Mouse (Mus musculus) thymus, adult 2 months (tissue): ENCODE measurements at regions not wholly inside any gene's neighbourhood (a gene's known extent, or its start where the extent isn't known, plus 50 kb on each side); places are given as distances from the start of the nearest gene placed in this dataset.

Experiments used
- DNase-seq: peaks from one replicate; pipeline ENCODE4 v3.0.0; 2021
- H3K27ac ChIP-seq: fragments of 200-500 bp; 2 replicates; pipeline ENCODE4 v1.5.1; 2012; ENCODE audit warnings: low read length, control low read depth; ENCODE audit not compliant: control insufficient read depth, insufficient read depth
- H3K27me3 ChIP-seq: fragments of 200-500 bp; 2 replicates; pipeline ENCODE4 v1.6.1; 2012; ENCODE audit warnings: mild to moderate bottlenecking, low read length, moderate library complexity, mixed read lengths; ENCODE audit not compliant: control insufficient read depth, insufficient read depth
- H3K36me3 ChIP-seq: fragments of 200-500 bp; 2 replicates; pipeline ENCODE4 v1.6.1; 2012; ENCODE audit warnings: mild to moderate bottlenecking, low read length, moderate library complexity; ENCODE audit not compliant: control insufficient read depth, insufficient read depth
- H3K4me1 ChIP-seq: fragments of 200-500 bp; replicated peaks from 2 replicates; pipeline ENCODE4 v1.6.1; 2012; ENCODE audit warnings: low read length; ENCODE audit not compliant: control insufficient read depth, insufficient read depth
- H3K4me3 ChIP-seq: fragments of 200-500 bp; 2 replicates; pipeline ENCODE4 v1.5.1; 2012; ENCODE audit warnings: mild to moderate bottlenecking, low read length, control low read depth, moderate library complexity; ENCODE audit not compliant: control insufficient read depth, insufficient read depth
- CTCF ChIP-seq: fragments of 200-500 bp; IDR thresholded peaks from 2 replicates; pipeline ENCODE4 v1.5.1; 2012; ENCODE audit warnings: mild to moderate bottlenecking, control low read depth, low read length, moderate library complexity, borderline replicate concordance; ENCODE audit not compliant: control insufficient read depth, poor library complexity, insufficient read depth; ENCODE audit errors: extremely low read depth
- POLR2A ChIP-seq: fragments of 200-500 bp; IDR thresholded peaks from 2 replicates; pipeline ENCODE4 v1.6.1; 2012; ENCODE audit warnings: mild to moderate bottlenecking, low read length, control low read depth, moderate library complexity; ENCODE audit not compliant: control insufficient read depth, poor library complexity, insufficient read depth; ENCODE audit errors: extremely low read depth
- WGBS: fragments of 180-500 bp; shearing (Covaris S2); methylation state at CpG from one replicate; pipeline ENCODE4 v1.1.7; 2018; 5-methylcytosine and 5-hydroxymethylcytosine counted together

DNA sequence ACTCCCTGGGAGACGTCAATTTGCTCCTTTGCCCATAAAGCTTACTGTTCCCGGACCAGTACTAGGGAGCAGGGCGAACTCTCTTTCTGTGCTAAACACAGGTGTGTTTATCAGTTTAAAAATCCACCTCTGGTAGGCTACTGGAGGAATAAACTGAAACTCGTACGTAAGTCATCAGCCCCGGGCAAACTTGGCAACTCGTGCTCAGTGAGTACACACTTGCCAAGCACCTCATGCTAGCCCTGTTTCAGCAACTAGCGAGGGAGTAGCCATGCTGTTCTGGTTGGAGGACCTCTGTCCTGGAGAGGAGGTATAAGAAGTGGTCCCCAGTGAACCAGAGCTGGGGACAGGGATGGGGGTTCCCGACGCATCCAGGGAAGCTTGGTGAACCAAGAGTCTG, 122.6 kb upstream of the Id2 start:
- no peaks in the 10 kb centered on the region for H3K36me3 ChIP-seq
- no peaks in the 10 kb centered on the region for H3K27me3 ChIP-seq
- WGBS: 89% methylated on average over 10 of the region's 10 CpGs
- no peak for DNase-seq
- H3K4me3 ChIP-seq: no peak overlapping the region
- TF ChIP-seq CTCF: no peak
- no peak for TF ChIP-seq POLR2A
- H3K27ac ChIP-seq: no peak overlapping the region
- H3K4me1 ChIP-seq: peaks cover 43% of the 10 kb centered on the region

DNA sequence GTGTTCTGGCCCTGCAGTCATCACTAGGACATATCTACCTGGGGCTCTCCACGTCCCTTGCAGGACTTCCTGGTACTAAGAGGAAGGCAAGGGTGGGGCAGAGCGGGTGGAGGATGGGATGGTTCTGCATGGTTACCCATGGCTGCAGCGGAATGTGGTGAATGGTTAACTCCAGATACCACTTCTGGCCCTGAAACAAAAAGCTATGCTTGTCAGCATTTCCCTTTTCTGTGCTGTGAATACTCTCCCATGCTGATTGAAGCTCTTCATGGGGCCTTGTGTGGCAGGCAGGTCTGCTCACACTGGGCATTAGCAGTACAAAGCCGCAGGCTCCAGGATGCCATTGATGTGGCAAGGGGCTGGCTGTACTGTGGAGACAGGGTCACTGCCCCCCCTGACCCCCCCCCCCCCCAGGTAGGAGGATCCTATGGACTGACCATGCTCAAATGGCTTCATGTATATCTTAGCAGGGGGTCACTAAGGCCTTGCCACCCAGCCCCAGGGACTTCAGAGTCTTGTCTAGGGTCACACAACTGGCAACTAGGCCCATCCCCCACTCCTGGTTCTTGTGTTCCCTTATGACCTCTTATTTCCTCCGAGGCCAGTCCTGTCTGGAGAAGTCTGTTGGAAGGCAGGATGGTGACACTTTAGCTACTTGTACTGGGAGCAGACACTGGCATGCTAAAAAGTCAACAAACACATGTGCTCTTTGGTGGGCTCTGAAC, 120.0 kb upstream of the Id2 start:
- WGBS: 47% methylated on average over 5 of the region's 5 CpGs
- TF ChIP-seq CTCF (no peak), POLR2A (no peak)
- H3K27ac ChIP-seq: no peak overlapping the region
- no peak for DNase-seq
- H3K4me1 ChIP-seq: peaks cover 41% of the 10 kb centered on the region
- H3K27me3 ChIP-seq: no peaks in the 10 kb centered on the region
- H3K4me3 ChIP-seq: no peak overlapping the region
- no peaks in the 10 kb centered on the region for H3K36me3 ChIP-seq

DNA sequence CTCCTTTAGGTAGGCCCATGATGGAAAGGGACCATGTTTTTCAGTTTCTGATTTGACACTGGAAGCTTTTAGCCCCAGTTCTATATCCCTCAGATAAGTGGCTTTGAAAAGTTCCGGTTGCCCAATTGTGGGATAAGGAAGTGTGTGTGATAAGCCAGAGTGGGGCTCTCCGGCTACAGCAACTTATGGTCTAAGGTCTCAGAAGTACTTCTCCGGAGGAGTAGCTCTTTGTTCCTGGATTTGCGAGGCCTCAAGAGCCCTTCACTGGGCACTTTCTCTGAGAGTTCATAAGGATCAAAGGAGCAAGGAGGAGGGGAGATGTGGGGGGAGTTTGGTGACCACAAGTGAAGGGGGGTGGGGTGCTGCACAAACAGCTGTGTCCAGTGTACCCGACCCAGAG, 118.3 kb upstream of the Id2 start:
- WGBS: 86% methylated on average over 5 of the region's 5 CpGs
- H3K4me1 ChIP-seq: peaks cover 30% of the 10 kb centered on the region
- no peak overlapping the region for H3K27ac ChIP-seq
- no peak for DNase-seq
- no peaks in the 10 kb centered on the region for H3K36me3 ChIP-seq
- H3K27me3 ChIP-seq: no peaks in the 10 kb centered on the region
- H3K4me3 ChIP-seq: no peak overlapping the region
- TF ChIP-seq POLR2A: no peak
- TF ChIP-seq CTCF: no peak

DNA sequence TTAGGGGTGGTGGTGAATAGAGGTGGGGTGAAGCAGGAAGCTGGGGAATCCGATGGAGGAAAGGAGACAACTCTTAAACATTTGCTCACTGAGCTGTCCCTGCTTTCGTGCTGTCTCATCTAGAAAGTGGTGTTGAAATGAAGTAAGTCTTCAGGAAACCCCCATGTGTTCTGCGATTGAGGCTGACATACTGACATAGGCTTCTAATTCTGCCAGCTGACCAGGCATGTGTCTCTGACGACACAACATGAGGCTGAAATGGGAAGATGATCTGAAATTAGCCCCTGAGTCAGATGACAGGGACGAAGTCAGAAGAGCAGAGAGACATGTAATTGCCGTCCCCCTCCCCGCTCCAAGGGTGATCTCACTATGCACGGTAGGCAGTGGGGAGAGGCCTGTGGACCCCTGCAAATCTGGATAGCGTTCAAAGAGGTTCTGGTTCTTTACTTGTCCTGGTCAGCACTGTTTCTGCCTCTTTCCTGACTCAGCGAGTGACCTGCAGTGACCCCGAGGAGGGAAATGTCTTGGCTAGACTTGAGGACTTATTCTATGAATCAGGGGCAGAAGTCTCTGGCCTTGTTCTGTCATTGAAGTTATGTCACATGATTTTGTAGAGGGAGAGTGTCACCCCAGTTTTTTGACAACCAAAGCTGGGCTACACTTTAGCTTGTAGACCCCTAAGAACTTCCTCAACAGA, 117.0 kb upstream of the Id2 start:
- DNase-seq: no peak
- no peak for TF ChIP-seq POLR2A
- TF ChIP-seq CTCF: no peak
- 90% methylated on average over 11 of the region's 11 CpGs for WGBS

DNA sequence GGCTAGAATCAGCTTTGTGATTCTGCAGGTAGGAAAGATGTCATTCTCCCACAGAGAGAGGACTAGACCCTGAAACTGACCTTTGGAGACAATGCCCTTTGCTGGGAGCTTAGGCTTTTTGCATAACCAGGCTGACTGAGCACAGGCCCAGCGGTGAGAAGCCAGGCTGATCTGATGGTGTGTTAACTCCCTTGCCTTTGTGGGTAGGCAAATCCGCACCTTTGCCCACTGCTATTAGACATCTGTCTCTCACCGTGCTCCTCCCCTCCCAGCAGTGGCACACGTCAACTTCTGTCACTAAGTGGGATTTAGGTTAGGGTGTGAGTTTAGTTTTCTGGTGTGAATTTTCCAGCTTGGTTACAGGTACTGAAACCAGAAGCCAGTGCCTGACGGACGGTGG, 114.4 kb upstream of the Id2 start:
- peaks cover 10% of the 10 kb centered on the region for H3K4me1 ChIP-seq
- no peaks in the 10 kb centered on the region; the same call in 1 of the 2 replicates for H3K27me3 ChIP-seq
- no peaks in the 10 kb centered on the region for H3K36me3 ChIP-seq
- H3K4me3 ChIP-seq: no peak overlapping the region
- no peak for DNase-seq
- WGBS: 74% methylated on average over 6 of the region's 6 CpGs
- TF ChIP-seq POLR2A (no peak), CTCF (no peak)
- no peak overlapping the region for H3K27ac ChIP-seq

More for the DNA sequence above, 117.0 kb upstream of the Id2 start:
- H3K27me3 ChIP-seq: no peaks in the 10 kb centered on the region; the same call in 1 of the 2 replicates
- H3K27ac ChIP-seq: no peak overlapping the region
- peaks cover 28% of the 10 kb centered on the region for H3K4me1 ChIP-seq
- H3K4me3 ChIP-seq: no peak overlapping the region
- no peaks in the 10 kb centered on the region for H3K36me3 ChIP-seq

DNA sequence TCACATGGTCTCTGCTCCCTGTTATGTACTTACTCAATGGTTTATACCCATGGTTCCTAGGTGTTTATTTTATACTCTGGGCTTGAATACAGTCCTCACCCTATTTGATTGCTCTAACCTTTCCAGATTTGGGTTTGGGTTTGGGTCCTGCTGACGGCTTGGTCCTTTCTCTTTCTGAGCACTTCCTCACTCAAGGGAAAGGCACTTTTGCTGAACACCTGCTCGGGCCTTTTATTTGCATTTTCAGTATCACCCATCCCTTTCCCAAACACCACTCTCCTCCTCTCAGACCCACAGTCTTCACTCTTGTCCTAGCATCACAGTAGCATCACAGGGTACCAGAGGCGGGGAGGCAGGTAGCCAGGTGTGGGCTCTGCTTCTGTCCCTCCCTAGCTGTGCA, 113.7 kb upstream of the Id2 start:
- WGBS: 93% methylated on average over 3 of the region's 3 CpGs
- H3K4me1 ChIP-seq: peaks cover 10% of the 10 kb centered on the region

More for the DNA sequence above, 113.7 kb upstream of the Id2 start:
- TF ChIP-seq POLR2A: no peak
- no peak for TF ChIP-seq CTCF
- H3K27me3 ChIP-seq: no peaks in the 10 kb centered on the region; the same call in 1 of the 2 replicates
- H3K27ac ChIP-seq: no peak overlapping the region
- no peak for DNase-seq
- no peak overlapping the region for H3K4me3 ChIP-seq
- H3K36me3 ChIP-seq: no peaks in the 10 kb centered on the region
